In genomic region chr17:56304718-56305117, GRCm38 (mm10) we compare ENCODE assay signal across 9 mouse cellular contexts. TPM values are rescaled to one million over a fixed set of nuclear protein-coding genes. Genes with fewer than 3 reads are reported as not detected.
DNase-seq lines count a peak whose midpoint lies in the region; ATAC-seq and TF ChIP-seq lines count a peak whose summit lies in the region.
"Had no signal": no experiment of that assay in that cellular context is flagged by ENCODE, and none has a peak within 500 bp of the region (broad histone marks: within the 10 kb centered on the region; RNA-seq: fewer than 3 reads in every experiment).

No protein-coding gene starts in this region.

- 42% methylated on average over 11 of the region's 11 CpGs for WGBS in liver, adult 2 months
- WGBS in embryonic facial prominence, embryonic 13.5 days = 6% methylated on average over 11 of the region's 11 CpGs
- WGBS in intestine, postnatal 0 days = 5% methylated on average over 11 of the region's 11 CpGs
- WGBS in neural tube, embryonic 13.5 days = 14% methylated on average over 11 of the region's 11 CpGs

- H3K9me3 ChIP-seq in embryonic facial prominence, embryonic 13.5 days = no peaks in the 10 kb centered on the region
- no peaks in the 10 kb centered on the region for H3K9me3 ChIP-seq in intestine, postnatal 0 days (ENCODE audit: control insufficient read depth)
- H3K9me3 ChIP-seq in neural tube, embryonic 13.5 days = no peaks in the 10 kb centered on the region

- peak overlapping the region; percentile 56; the same call in 1 of the 2 replicates for H3K4me3 ChIP-seq in liver, adult 2 months (ENCODE audit: insufficient read depth, low read depth, low read length)
- H3K4me3 ChIP-seq in embryonic facial prominence, embryonic 13.5 days = peak overlapping the region; percentile 80
- H3K4me3 ChIP-seq in intestine, postnatal 0 days (ENCODE audit: low read depth, low read length) = peak overlapping the region; percentile 78
- H3K4me3 ChIP-seq in neural tube, embryonic 13.5 days = peak overlapping the region; percentile 74

- intact Hi-C loops in left cerebral cortex, postnatal 4 days (cut with DNase I) = no loop called here
- intact Hi-C loops in left cerebral cortex, postnatal 14 days (cut with DNase I) = no loop called here

- no peak for DNase-seq in liver, adult 2 months (ENCODE audit: extremely low read depth, low read depth, low spot score)
- no peak for DNase-seq in liver
- no peak for DNase-seq in left cerebral cortex, postnatal 4 days
- no peak for DNase-seq in left cerebral cortex, postnatal 14 days (ENCODE audit: low spot score in 2 of 2)
- DNase-seq in embryo, embryonic 11 days = no peak

- peak overlapping the region; percentile 100 for H3K4me2 ChIP-seq in embryonic facial prominence, embryonic 13.5 days
- H3K4me2 ChIP-seq in intestine, postnatal 0 days (replicated peaks; ENCODE audit: low read depth) = peak overlapping the region; percentile 99
- H3K4me2 ChIP-seq in neural tube, embryonic 13.5 days = peak overlapping the region; percentile 90

- H3K9ac ChIP-seq in liver, adult 2 months (ENCODE audit: low read depth, low read length) = no peak overlapping the region
- H3K9ac ChIP-seq in embryonic facial prominence, embryonic 13.5 days = peak overlapping the region; percentile 84
- H3K9ac ChIP-seq in intestine, postnatal 0 days (ENCODE audit: low read depth, low read length) = peak overlapping the region; percentile 58; the same call in 1 of the 2 replicates
- H3K9ac ChIP-seq in neural tube, embryonic 13.5 days = peak overlapping the region; percentile 74

- 0 out of 2 replicates have a peak, but pooled peaks cover 6% of the 10 kb centered on the region for H3K4me1 ChIP-seq in liver, adult 2 months (ENCODE audit: control insufficient read depth, insufficient read depth, low read length)
- H3K4me1 ChIP-seq in embryonic facial prominence, embryonic 13.5 days = peaks cover 45% of the 10 kb centered on the region
- no peaks in the 10 kb centered on the region; the same call in 1 of the 2 replicates for H3K4me1 ChIP-seq in intestine, postnatal 0 days (replicated peaks; ENCODE audit: control insufficient read depth, insufficient read depth, low read length)
- peaks cover 40% of the 10 kb centered on the region for H3K4me1 ChIP-seq in neural tube, embryonic 13.5 days (replicated peaks)

- no peak for TF ChIP-seq POLR2A in liver, adult 2 months (IDR thresholded peaks at IDR 0.05; ENCODE audit: extremely low read depth, insufficient read depth, low read length)

- no peak for ATAC-seq in embryonic facial prominence, embryonic 13.5 days (ENCODE audit: insufficient number of reproducible peaks, insufficient read depth, low FRiP score, low TSS enrichment, low read depth)
- ATAC-seq in intestine, postnatal 0 days = no peak
- peak; percentile 36 for ATAC-seq in neural tube, embryonic 13.5 days (ENCODE audit: low read depth)

- H3K79me2 ChIP-seq in liver, adult 2 months (ENCODE audit: control insufficient read depth, insufficient read depth, low read length) = no peaks in the 10 kb centered on the region

- no peak for TF ChIP-seq CTCF in liver, adult 2 months (IDR thresholded peaks at IDR 0.05; ENCODE audit: low read depth, low read length)
- no peak for TF ChIP-seq CTCF in intestine, postnatal 0 days (IDR thresholded peaks at IDR 0.05; ENCODE audit: low read depth)

- no peaks in the 10 kb centered on the region for H3K36me3 ChIP-seq in liver, adult 2 months (ENCODE audit: control insufficient read depth, insufficient read depth, low read length)
- H3K36me3 ChIP-seq in embryonic facial prominence, embryonic 13.5 days = peaks cover 39% of the 10 kb centered on the region
- H3K36me3 ChIP-seq in intestine, postnatal 0 days (ENCODE audit: control insufficient read depth, insufficient read depth) = peaks cover 16% of the 10 kb centered on the region; the same call in 1 of the 2 replicates
- no peaks in the 10 kb centered on the region for H3K36me3 ChIP-seq in neural tube, embryonic 13.5 days

- H3K27me3 ChIP-seq in liver, adult 2 months (ENCODE audit: control insufficient read depth, insufficient read depth, low read length) = no peaks in the 10 kb centered on the region
- no peaks in the 10 kb centered on the region for H3K27me3 ChIP-seq in embryonic facial prominence, embryonic 13.5 days
- H3K27me3 ChIP-seq in intestine, postnatal 0 days (replicated peaks; ENCODE audit: control insufficient read depth, insufficient read depth, low read length) = no peaks in the 10 kb centered on the region
- H3K27me3 ChIP-seq in neural tube, embryonic 13.5 days = no peaks in the 10 kb centered on the region; the same call in 1 of the 2 replicates

- H3K27ac ChIP-seq in liver, adult 2 months (replicated peaks; ENCODE audit: insufficient read depth, low read depth, low read length) = no peak overlapping the region
- H3K27ac ChIP-seq in embryonic facial prominence, embryonic 13.5 days = peak overlapping the region; percentile 76; the same call in 1 of the 2 replicates
- no peak overlapping the region for H3K27ac ChIP-seq in intestine, postnatal 0 days (ENCODE audit: low read depth, low read length)
- no peak overlapping the region for H3K27ac ChIP-seq in neural tube, embryonic 13.5 days (replicated peaks)

RNA-seq across cellular contexts. Expression of gene Uhrf1, which starts 1.6 kb away (rescaled TPM):
- 0.92 and 2.7 TPM in 2 replicates for total RNA-seq in liver, adult 2 months (2014; rRNA removed)
- 0.20 and 0.22 TPM in 2 replicates for polyA plus RNA-seq in liver, adult 2 months (2012; rRNA removed)
- 135 and 143 TPM in 2 replicates for polyA plus RNA-seq in embryonic facial prominence, embryonic 13.5 days (2015; fragmentation: Nextera tagmentation; extraction: Ambion mirVana)
- 22.5 and 23.5 TPM in 2 replicates for polyA plus RNA-seq in intestine, postnatal 0 days (2015; fragmentation: Nextera tagmentation; extraction: Ambion mirVana)
- polyA plus RNA-seq in neural tube, embryonic 13.5 days (2015; fragmentation: Nextera tagmentation; extraction: Ambion mirVana) = 20.0 and 27.4 TPM in 2 replicates
- total RNA-seq in left cerebral cortex, postnatal 4 days (2021) = 10 to 100 TPM; 12.3 to 16.2 TPM
- total RNA-seq in left cerebral cortex, postnatal 14 days (2021) = 1 to 10 TPM; 2.1 to 2.8 TPM

RNA-seq across cellular contexts. Expression of gene Arrdc5, which starts 4.6 kb away (rescaled TPM):
- total RNA-seq in liver, adult 2 months (2014; rRNA removed) = not detected in 2 replicates
- not detected in 2 replicates for polyA plus RNA-seq in liver, adult 2 months (2012; rRNA removed)
- polyA plus RNA-seq in embryonic facial prominence, embryonic 13.5 days (2015; fragmentation: Nextera tagmentation; extraction: Ambion mirVana) = not detected in 2 replicates
- polyA plus RNA-seq in intestine, postnatal 0 days (2015; fragmentation: Nextera tagmentation; extraction: Ambion mirVana) = not detected in 2 replicates
- polyA plus RNA-seq in neural tube, embryonic 13.5 days (2015; fragmentation: Nextera tagmentation; extraction: Ambion mirVana) = not detected in 2 replicates
- total RNA-seq in left cerebral cortex, postnatal 4 days (2021) = not detected
- total RNA-seq in left cerebral cortex, postnatal 14 days (2021) = not detected
- total RNA-seq: megakaryocyte-erythroid progenitor cell, adult 5-6 weeks had no signal

RNA-seq across cellular contexts. Expression of gene Plin3, which starts 12.0 kb away (rescaled TPM):
- total RNA-seq in liver, adult 2 months (2014; rRNA removed) = 23.0 and 28.1 TPM in 2 replicates
- polyA plus RNA-seq in liver, adult 2 months (2012; rRNA removed) = 20.6 and 21.5 TPM in 2 replicates
- 65.8 and 83.2 TPM in 2 replicates for polyA plus RNA-seq in embryonic facial prominence, embryonic 13.5 days (2015; fragmentation: Nextera tagmentation; extraction: Ambion mirVana)
- polyA plus RNA-seq in intestine, postnatal 0 days (2015; fragmentation: Nextera tagmentation; extraction: Ambion mirVana) = 521 and 545 TPM in 2 replicates
- polyA plus RNA-seq in neural tube, embryonic 13.5 days (2015; fragmentation: Nextera tagmentation; extraction: Ambion mirVana) = 21.5 and 24.7 TPM in 2 replicates
- total RNA-seq in left cerebral cortex, postnatal 4 days (2021) = 1 to 10 TPM; 4.5 to 6.1 TPM
- 1 to 10 TPM; 4.8 TPM for total RNA-seq in left cerebral cortex, postnatal 14 days (2021)

RNA-seq across cellular contexts. Expression of gene Kdm4b, which starts 21.1 kb away (rescaled TPM):
- 9.5 and 10.4 TPM in 2 replicates for total RNA-seq in liver, adult 2 months (2014; rRNA removed)
- polyA plus RNA-seq in liver, adult 2 months (2012; rRNA removed) = 13.0 and 15.6 TPM in 2 replicates
- 36.5 and 36.9 TPM in 2 replicates for polyA plus RNA-seq in embryonic facial prominence, embryonic 13.5 days (2015; fragmentation: Nextera tagmentation; extraction: Ambion mirVana)
- 8.1 TPM in 2 replicates for polyA plus RNA-seq in intestine, postnatal 0 days (2015; fragmentation: Nextera tagmentation; extraction: Ambion mirVana)
- 72.1 and 77.9 TPM in 2 replicates for polyA plus RNA-seq in neural tube, embryonic 13.5 days (2015; fragmentation: Nextera tagmentation; extraction: Ambion mirVana)
- 100 to 1,000 TPM; 111 to 112 TPM for total RNA-seq in left cerebral cortex, postnatal 4 days (2021)
- total RNA-seq in left cerebral cortex, postnatal 14 days (2021) = 10 to 100 TPM; 75.0 to 87.7 TPM

RNA-seq across cellular contexts. Expression of gene Ticam1, which starts 28.1 kb away (rescaled TPM):
- 2.5 and 3.4 TPM in 2 replicates for total RNA-seq in liver, adult 2 months (2014; rRNA removed)
- 20.9 and 27.7 TPM in 2 replicates for polyA plus RNA-seq in liver, adult 2 months (2012; rRNA removed)
- polyA plus RNA-seq in embryonic facial prominence, embryonic 13.5 days (2015; fragmentation: Nextera tagmentation; extraction: Ambion mirVana) = 4.1 and 4.3 TPM in 2 replicates
- polyA plus RNA-seq in intestine, postnatal 0 days (2015; fragmentation: Nextera tagmentation; extraction: Ambion mirVana) = 15.8 and 16.0 TPM in 2 replicates
- polyA plus RNA-seq in neural tube, embryonic 13.5 days (2015; fragmentation: Nextera tagmentation; extraction: Ambion mirVana) = 1.5 and 1.7 TPM in 2 replicates
- 1 to 10 TPM; 3.4 to 3.7 TPM for total RNA-seq in left cerebral cortex, postnatal 4 days (2021)
- 1 to 10 TPM; 5.5 to 5.9 TPM for total RNA-seq in left cerebral cortex, postnatal 14 days (2021)

Comparison
In these comparisons a context has a peak if more than half of its experiments do, and no peak if none do; other contexts are left out.
1. RNA of gene Uhrf1, which starts 1.6 kb away (polyA plus RNA-seq): 135 to 143 TPM in embryonic facial prominence, embryonic 13.5 days, 22.5 to 23.5 TPM in intestine, postnatal 0 days and 20.0 to 27.4 TPM in neural tube, embryonic 13.5 days; 0.20 to 0.22 TPM in liver, adult 2 months; every median in the first group is over 10 times any median in the second.
2. Peak in every context shown above with its lines, with median percentiles within 50 percentile points of each other: H3K4me3 ChIP-seq and H3K4me2 ChIP-seq.